Mouse (Mus musculus) liver, embryonic 18 days (tissue): ENCODE measurements around the gene Pdk2. TPM values are rescaled to one million over a fixed set of nuclear protein-coding genes. Genes with fewer than 3 reads are reported as not detected.

Experiments used
- polyA plus RNA-seq: library from polyadenylated mRNA; depleted of rRNA; stranded (reverse); fragments of >200 nt; gene quantifications from 2 replicates; pipeline ENCODE4 v1.2.3, GENCODE M21; 2012; rRNA removed

Pdk2 gene
- polyA plus RNA-seq: 9.0 and 11.5 TPM in 2 replicates

DNA sequence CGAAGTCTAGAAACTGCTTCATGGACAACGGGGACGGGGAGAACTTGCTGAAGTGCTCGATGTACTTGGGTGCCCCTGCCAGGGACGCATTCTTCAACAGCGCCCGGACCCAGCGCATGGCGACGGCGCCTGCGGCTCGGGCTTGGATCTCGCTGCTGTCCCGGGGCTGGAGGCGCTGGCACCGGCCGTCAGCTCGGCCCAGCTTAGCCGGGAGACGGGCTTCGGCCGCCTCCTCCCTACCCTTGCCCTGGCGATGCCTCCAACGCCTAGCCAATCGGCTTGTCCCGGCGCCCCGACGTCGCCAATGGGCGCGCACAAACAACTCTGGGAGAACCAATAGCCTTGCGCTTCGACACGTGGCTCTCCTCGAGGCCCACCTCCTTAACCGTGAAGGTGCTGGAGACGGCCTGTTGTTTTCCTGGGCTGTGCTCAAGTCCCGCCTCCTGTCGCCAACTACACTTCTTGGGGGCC, at the start of gene Pdk2:
Gene Pdk2 (minus strand): TSS at position 216 of the 471 bp plus-strand sequence.

DNA sequence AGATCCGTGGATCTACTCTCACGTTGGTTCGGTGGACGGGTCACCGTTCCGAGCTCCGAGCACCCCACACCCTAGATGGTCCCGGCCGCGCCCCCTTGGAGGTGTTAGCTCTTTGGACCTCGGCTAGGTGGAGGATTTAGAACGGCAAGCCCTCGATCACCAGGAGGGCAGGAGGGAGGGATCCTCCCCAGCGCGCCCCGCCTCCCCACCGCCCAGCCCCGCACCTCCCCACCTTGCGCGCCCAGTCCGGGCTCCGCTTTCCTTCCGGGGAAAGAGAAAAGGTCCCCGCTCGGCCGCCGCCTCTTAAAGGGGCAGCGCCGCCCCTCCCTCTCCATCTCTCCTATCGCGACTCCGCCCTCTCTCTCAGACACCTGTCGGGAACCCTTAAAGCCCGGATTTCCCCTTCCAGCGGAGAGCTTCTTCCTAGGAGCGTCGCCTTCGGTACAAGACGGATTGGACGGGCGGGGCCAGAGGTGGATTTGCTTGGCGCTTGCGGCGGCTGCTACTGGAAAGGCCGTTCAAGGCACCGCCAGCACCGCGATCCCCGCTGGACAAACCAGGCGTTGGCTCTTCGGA, 35.5 kb upstream of the Pdk2 start, which contains the start of gene Itga3:
Gene Itga3 (minus strand): TSS at position 266 of the 576 bp plus-strand sequence.

DNA sequence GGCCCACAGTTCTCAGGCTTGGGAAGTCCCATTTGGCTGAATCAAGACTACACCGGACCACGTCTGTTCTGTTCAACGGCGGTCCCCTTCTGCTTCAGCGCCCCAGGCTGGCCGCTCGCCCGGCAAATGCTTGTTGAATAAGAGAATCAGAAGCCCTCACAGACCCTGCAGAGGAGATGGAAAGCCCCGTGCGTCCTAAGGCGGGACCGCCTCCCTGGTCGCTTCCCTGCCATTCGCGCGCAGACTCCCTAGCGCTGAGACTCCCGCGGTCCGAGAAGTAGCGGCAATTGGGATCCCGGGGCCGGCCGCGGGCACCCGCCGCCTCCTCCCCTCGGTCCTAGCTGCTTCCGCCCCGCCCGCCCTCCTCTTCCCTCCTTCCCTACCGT, 31.5 kb downstream of the Pdk2 start, which contains the start of gene Samd14:
Gene Samd14 (plus strand): TSS at position 251 of the 386 bp plus-strand sequence.

DNA sequence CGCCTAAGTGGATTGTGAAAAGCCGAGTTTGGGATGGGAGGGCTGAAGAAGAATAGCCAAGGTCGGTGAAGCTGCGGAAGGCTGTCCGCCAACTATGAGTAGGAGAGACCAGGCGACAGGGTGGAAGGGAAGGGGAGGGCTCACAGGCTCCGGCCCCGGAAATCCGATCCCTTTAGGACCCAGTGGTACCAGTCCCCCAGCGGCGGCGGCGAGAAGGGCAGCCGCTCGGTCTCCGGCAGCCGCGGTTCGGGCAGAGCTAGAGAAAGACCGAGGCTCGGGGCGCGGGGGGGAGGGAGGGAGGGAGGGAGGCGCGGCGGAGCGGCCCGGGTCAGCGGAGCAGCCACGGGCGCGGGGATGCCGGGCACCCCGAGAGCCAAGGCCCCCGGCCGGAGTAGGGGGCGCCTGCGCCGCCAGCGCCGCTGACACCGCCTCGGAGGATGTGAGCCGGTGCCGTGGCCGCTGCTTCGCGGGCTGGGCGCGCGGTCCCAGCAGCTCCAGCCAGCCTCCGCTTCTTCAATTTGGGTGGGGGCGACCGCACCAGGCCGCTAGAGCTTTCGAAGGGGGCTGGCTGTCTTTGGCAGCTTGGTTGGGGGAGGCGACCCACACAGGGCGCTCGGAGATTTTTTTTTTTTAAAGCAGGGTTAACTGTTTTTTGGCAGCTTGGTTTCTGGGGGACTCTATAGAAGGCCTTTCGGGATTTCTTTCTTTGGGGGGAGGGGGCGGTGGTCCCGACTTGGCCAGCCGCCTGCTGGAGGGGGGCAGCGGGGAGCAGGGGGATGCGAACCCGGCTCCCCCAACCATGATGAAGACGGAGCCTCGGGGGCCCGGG, 50.2 kb downstream of the Pdk2 start, which contains the start of gene Ppp1r9b:
Gene Ppp1r9b (plus strand): TSS at position 287 of the 829 bp plus-strand sequence.

Other genes with a start within 250 kb of the Pdk2 start
- gene Col1a1, start 105.1 kb downstream of the Pdk2 start, polyA plus RNA-seq: 7.8 and 12.2 TPM in 2 replicates
- gene Hils1, start 73.8 kb downstream of the Pdk2 start, polyA plus RNA-seq: not detected in 2 replicates
- 0.02 TPM in 1 of 2 replicates, not detected in the other for gene Sgca, start 65.0 kb downstream of the Pdk2 start, polyA plus RNA-seq
- gene Ppp1r9b, start 50.3 kb downstream of the Pdk2 start, polyA plus RNA-seq: 7.9 and 9.0 TPM in 2 replicates
- gene Samd14, start 31.5 kb downstream of the Pdk2 start, polyA plus RNA-seq: 12.3 and 13.7 TPM in 2 replicates
- 2.4 and 2.6 TPM in 2 replicates for gene Itga3, start 35.4 kb upstream of the Pdk2 start, polyA plus RNA-seq
- not detected in 2 replicates for gene Dlx3, start 78.8 kb upstream of the Pdk2 start, polyA plus RNA-seq
- gene Dlx4, start 104.9 kb upstream of the Pdk2 start, polyA plus RNA-seq: 0.17 and 0.29 TPM in 2 replicates
- gene Tac4, start 220.2 kb upstream of the Pdk2 start, polyA plus RNA-seq: 0.02 TPM in 2 replicates